Mouse (Mus musculus) heart, embryonic 12.5 days (tissue): ENCODE data around the gene Olfr620. TPM values are rescaled to one million over a fixed set of nuclear protein-coding genes. Genes with fewer than 3 reads are reported as not detected.

ENCODE experiments used
- ATAC-seq: fragments of 200-750 bp; cut with Nextera tagmentation; 2 replicates; pipeline ENCODE4 v1.8.0; 2017; ENCODE audit warnings: moderate TSS enrichment, moderate library complexity; ENCODE audit not compliant: insufficient number of reproducible peaks, low FRiP score
- H3K27ac ChIP-seq: fragments of 300-500 bp; sonication (generic); 2 replicates; pipeline ENCODE4 v1.5.1; 2016; ENCODE audit warnings: mild to moderate bottlenecking, moderate library complexity; ENCODE audit not compliant: poor library complexity, severe bottlenecking
- H3K27me3 ChIP-seq: fragments of 300-500 bp; sonication (generic); replicated peaks from 2 replicates; pipeline ENCODE4 v1.6.1; 2016; ENCODE audit warnings: mild to moderate bottlenecking, moderate library complexity
- H3K36me3 ChIP-seq: fragments of 300-500 bp; sonication (generic); 2 replicates; pipeline ENCODE4 v1.6.1; 2016; ENCODE audit warnings: mild to moderate bottlenecking, moderate library complexity
- H3K4me1 ChIP-seq: fragments of 300-500 bp; sonication (generic); replicated peaks from 2 replicates; pipeline ENCODE4 v1.6.1; 2016; ENCODE audit warnings: mild to moderate bottlenecking
- H3K4me2 ChIP-seq: fragments of 300-500 bp; sonication (generic); 2 replicates; pipeline ENCODE4 v1.6.1; 2016; ENCODE audit warnings: mild to moderate bottlenecking, moderate library complexity
- H3K4me3 ChIP-seq: fragments of 300-500 bp; sonication (generic); 2 replicates; pipeline ENCODE4 v1.5.1; 2016; ENCODE audit warnings: mild to moderate bottlenecking
- H3K9ac ChIP-seq: fragments of 300-500 bp; sonication (generic); 2 replicates; pipeline ENCODE4 v1.6.1; 2016; ENCODE audit warnings: mild to moderate bottlenecking, moderate library complexity
- H3K9me3 ChIP-seq: fragments of 300-500 bp; sonication (generic); replicated peaks from 2 replicates; pipeline ENCODE4 v1.6.1; 2016; ENCODE audit warnings: mild to moderate bottlenecking, moderate library complexity
- WGBS: fragments of 180-500 bp; shearing (Covaris S2); methylation state at CpG from one replicate; pipeline ENCODE4 v1.1.7; 2016; 5-methylcytosine and 5-hydroxymethylcytosine counted together
- polyA plus RNA-seq: library from polyadenylated mRNA; unstranded; fragments of >200 nt; fragmentation: Nextera tagmentation; extraction: Ambion mirVana; gene quantifications from 2 replicates; pipeline ENCODE4 v1.2.1, GENCODE M21; 2016

The Olfr620 gene
- polyA plus RNA-seq, result not detected in 2 replicates

- H3K4me1 ChIP-seq, result no peaks in the 10 kb centered on the region
- 59% methylated on average over 2 of the region's 2 CpGs for WGBS
- no peak within 1 kb of the TSS for H3K9ac ChIP-seq
- ATAC-seq, result no peak
- H3K27me3 ChIP-seq, result no peaks in the 10 kb centered on the region
- no peak within 1 kb of the TSS for H3K4me3 ChIP-seq
- no peak within 1 kb of the TSS for H3K27ac ChIP-seq
- H3K9me3 ChIP-seq, result no peaks in the 10 kb centered on the region
- no peak within 1 kb of the TSS for H3K4me2 ChIP-seq
- H3K36me3 ChIP-seq, result no peaks in the 10 kb centered on the region
Observed at GRCm38 (mm10) chr7:103612434-103612833, at the start of gene Olfr620. Gene Olfr620, minus strand, starts transcription at chr7:103612534.

- Histone ChIP-seq H3K4me2 (no peak overlapping the region), H3K27me3 (no peaks in the 10 kb centered on the region), H3K27ac (no peak overlapping the region), H3K9me3 (no peaks in the 10 kb centered on the region), H3K36me3 (no peaks in the 10 kb centered on the region), H3K4me3 (no peak overlapping the region), H3K4me1 (no peaks in the 10 kb centered on the region), H3K9ac (no peak overlapping the region)
- WGBS, result 82% methylated on average over 4 of the region's 4 CpGs
- ATAC-seq, result no peak
Observed at GRCm38 (mm10) chr7:103644070-103644469, 31.7 kb upstream of the Olfr620 start.

- H3K9me3 ChIP-seq, result no peaks in the 10 kb centered on the region
- ATAC-seq, result no peak
- H3K27ac ChIP-seq, result no peak within 1 kb of the TSS
- 80% methylated on average over 1 of the region's 1 CpGs for WGBS
- no peaks in the 10 kb centered on the region for H3K27me3 ChIP-seq
- H3K4me3 ChIP-seq, result no peak within 1 kb of the TSS
- no peaks in the 10 kb centered on the region for H3K36me3 ChIP-seq
- no peak within 1 kb of the TSS for H3K4me2 ChIP-seq
- H3K4me1 ChIP-seq, result no peaks in the 10 kb centered on the region
- no peak within 1 kb of the TSS for H3K9ac ChIP-seq
Observed at GRCm38 (mm10) chr7:103642602-103643001, 30.3 kb upstream of the Olfr620 start, which contains the start of gene Olfr622. Gene Olfr622, minus strand, starts transcription at chr7:103642702.

GRCm38 (mm10) chr7:103636795-103637194, 24.5 kb upstream of the Olfr620 start:
- no peaks in the 10 kb centered on the region for H3K9me3 ChIP-seq
- H3K9ac ChIP-seq, result no peak overlapping the region
- H3K4me3 ChIP-seq, result no peak overlapping the region
- no peaks in the 10 kb centered on the region for H3K27me3 ChIP-seq
- ATAC-seq, result no peak
- no peaks in the 10 kb centered on the region for H3K4me1 ChIP-seq
- H3K4me2 ChIP-seq, result no peak overlapping the region
- H3K36me3 ChIP-seq, result no peaks in the 10 kb centered on the region
- no peak overlapping the region for H3K27ac ChIP-seq

GRCm38 (mm10) chr7:103607425-103607824, 4.9 kb downstream of the Olfr620 start:
- Histone ChIP-seq H3K27ac (no peak overlapping the region), H3K9ac (no peak overlapping the region), H3K4me1 (no peaks in the 10 kb centered on the region), H3K4me3 (no peak overlapping the region), H3K9me3 (no peaks in the 10 kb centered on the region), H3K27me3 (no peaks in the 10 kb centered on the region), H3K4me2 (no peak overlapping the region), H3K36me3 (no peaks in the 10 kb centered on the region)
- ATAC-seq, result no peak
- 78% methylated on average over 2 of the region's 2 CpGs for WGBS

GRCm38 (mm10) chr7:103600275-103600674, 12.1 kb downstream of the Olfr620 start, which contains the start of gene Olfr619:
Gene Olfr619, plus strand, starts transcription at chr7:103600575.
- no peaks in the 10 kb centered on the region for H3K9me3 ChIP-seq
- H3K4me3 ChIP-seq, result no peak within 1 kb of the TSS
- no peak for ATAC-seq
- no peaks in the 10 kb centered on the region for H3K27me3 ChIP-seq
- H3K4me1 ChIP-seq, result no peaks in the 10 kb centered on the region
- H3K9ac ChIP-seq, result no peak within 1 kb of the TSS
- H3K36me3 ChIP-seq, result no peaks in the 10 kb centered on the region
- H3K27ac ChIP-seq, result no peak within 1 kb of the TSS
- no peak within 1 kb of the TSS for H3K4me2 ChIP-seq

- no peaks in the 10 kb centered on the region for H3K36me3 ChIP-seq
Observed at GRCm38 (mm10) chr7:103589803-103590202, 22.5 kb downstream of the Olfr620 start, which contains the start of gene Olfr618. Gene Olfr618, plus strand, starts transcription at chr7:103590103.

GRCm38 (mm10) chr7:103572761-103573160, 39.6 kb downstream of the Olfr620 start, which contains the start of gene Olfr617:
Gene Olfr617, plus strand, starts transcription at chr7:103573061.
- 79% methylated on average over 1 of the region's 1 CpGs for WGBS
- H3K36me3 ChIP-seq, result no peaks in the 10 kb centered on the region

More at GRCm38 (mm10) chr7:103589803-103590202, 22.5 kb downstream of the Olfr620 start, which contains the start of gene Olfr618:
- H3K4me2 ChIP-seq, result no peak within 1 kb of the TSS
- H3K9me3 ChIP-seq, result no peaks in the 10 kb centered on the region
- no peak within 1 kb of the TSS for H3K27ac ChIP-seq
- no peaks in the 10 kb centered on the region for H3K27me3 ChIP-seq
- no peak within 1 kb of the TSS for H3K4me3 ChIP-seq
- no peaks in the 10 kb centered on the region for H3K4me1 ChIP-seq
- 46% methylated on average over 2 of the region's 2 CpGs for WGBS
- ATAC-seq, result no peak
- H3K9ac ChIP-seq, result no peak within 1 kb of the TSS

GRCm38 (mm10) chr7:103569043-103569442, 43.3 kb downstream of the Olfr620 start, which contains the start of gene Olfr616:
Gene Olfr616, minus strand, starts transcription at chr7:103569143.
- WGBS, result 79% methylated on average over 3 of the region's 3 CpGs
- Histone ChIP-seq H3K4me2 (no peak within 1 kb of the TSS), H3K36me3 (no peaks in the 10 kb centered on the region), H3K9ac (no peak within 1 kb of the TSS), H3K27me3 (no peaks in the 10 kb centered on the region), H3K4me3 (no peak within 1 kb of the TSS), H3K4me1 (no peaks in the 10 kb centered on the region), H3K9me3 (no peaks in the 10 kb centered on the region), H3K27ac (no peak within 1 kb of the TSS)
- ATAC-seq, result no peak

More at GRCm38 (mm10) chr7:103572761-103573160, 39.6 kb downstream of the Olfr620 start, which contains the start of gene Olfr617:
- Histone ChIP-seq H3K27ac (no peak within 1 kb of the TSS), H3K4me2 (no peak within 1 kb of the TSS), H3K4me3 (no peak within 1 kb of the TSS), H3K9me3 (no peaks in the 10 kb centered on the region), H3K27me3 (no peaks in the 10 kb centered on the region), H3K4me1 (no peaks in the 10 kb centered on the region), H3K9ac (no peak within 1 kb of the TSS)
- ATAC-seq, result no peak

GRCm38 (mm10) chr7:103555779-103556178, 56.6 kb downstream of the Olfr620 start, which contains the start of gene Olfr615:
Gene Olfr615, plus strand, starts transcription at chr7:103556079.
- no peak within 1 kb of the TSS for H3K4me2 ChIP-seq
- H3K27ac ChIP-seq, result no peak within 1 kb of the TSS
- no peak within 1 kb of the TSS for H3K4me3 ChIP-seq
- no peak for ATAC-seq
- no peaks in the 10 kb centered on the region for H3K27me3 ChIP-seq
- H3K36me3 ChIP-seq, result no peaks in the 10 kb centered on the region
- no peak within 1 kb of the TSS for H3K9ac ChIP-seq
- H3K4me1 ChIP-seq, result no peaks in the 10 kb centered on the region
- H3K9me3 ChIP-seq, result no peaks in the 10 kb centered on the region
- 76% methylated on average over 2 of the region's 2 CpGs for WGBS
